Mouse (Mus musculus) right cerebral cortex, adult 2 months (tissue): ENCODE measurements around the gene Pex7.

Experiments
- DNase-seq, 2 experiments: peaks; one replicate each; pipeline ENCODE4 v3.0.0; 2021 to 2022; ENCODE audit warnings: low spot score in 2 of 2

Pex7 gene

DNA sequence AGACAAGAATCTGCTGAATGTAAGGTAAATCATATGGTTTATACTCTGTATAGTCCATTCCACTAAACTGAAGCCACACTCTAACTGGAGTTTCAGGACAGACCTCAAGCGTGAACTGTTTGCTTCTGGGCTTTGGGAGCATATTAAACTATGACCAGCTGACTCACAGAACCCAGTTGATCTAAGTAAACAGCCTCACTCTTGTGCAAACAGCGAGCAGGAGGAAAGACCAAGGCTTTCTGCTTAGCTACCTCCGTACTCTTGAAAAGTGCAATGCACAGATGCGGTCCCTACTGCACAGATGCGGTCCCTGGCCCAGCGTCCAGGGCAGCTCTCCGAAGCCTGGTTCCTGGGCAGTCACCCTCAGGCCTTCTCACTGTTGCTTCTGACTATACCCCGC, 30.2 kb downstream of the Pex7 start:
- no peak for DNase-seq

GRCm38 (mm10) chr10:19876669-19877068, 30.8 kb downstream of the Pex7 start:
- no peak for DNase-seq

GRCm38 (mm10) chr10:19875346-19875745, 32.1 kb downstream of the Pex7 start:
- no peak for DNase-seq

DNA sequence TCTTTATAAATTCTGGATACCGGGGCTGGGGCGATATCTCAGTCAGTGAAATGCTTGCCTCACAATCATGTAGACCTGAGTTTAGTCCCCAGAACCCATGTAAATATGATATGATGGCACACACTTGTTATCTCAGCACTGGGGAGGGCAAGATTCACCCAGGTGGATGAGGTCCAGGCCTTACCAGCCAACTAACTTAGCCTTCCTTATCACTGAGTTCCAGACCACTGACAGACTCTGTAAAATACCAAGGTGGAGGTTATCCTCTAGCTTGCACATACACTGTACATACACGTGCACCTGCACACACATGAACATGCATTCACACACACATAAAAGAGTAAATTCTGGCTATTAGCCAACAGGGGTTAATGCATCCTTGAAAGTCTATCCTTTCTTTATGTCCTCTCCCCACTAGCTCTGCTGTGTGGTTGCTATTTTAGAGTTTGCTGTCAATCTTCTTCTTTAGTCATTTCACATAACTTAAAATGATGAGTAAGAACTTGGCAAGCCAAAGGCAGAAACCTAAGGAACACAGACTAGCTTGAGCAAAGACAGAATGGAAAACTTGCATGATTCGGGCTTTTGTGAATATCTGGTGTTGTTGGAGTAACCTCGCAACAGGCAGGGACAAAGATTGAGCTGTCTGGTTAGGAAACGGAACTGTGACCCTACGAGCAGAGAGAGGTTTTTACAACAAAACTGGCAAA, 51.7 kb downstream of the Pex7 start:
- no peak for DNase-seq

DNA sequence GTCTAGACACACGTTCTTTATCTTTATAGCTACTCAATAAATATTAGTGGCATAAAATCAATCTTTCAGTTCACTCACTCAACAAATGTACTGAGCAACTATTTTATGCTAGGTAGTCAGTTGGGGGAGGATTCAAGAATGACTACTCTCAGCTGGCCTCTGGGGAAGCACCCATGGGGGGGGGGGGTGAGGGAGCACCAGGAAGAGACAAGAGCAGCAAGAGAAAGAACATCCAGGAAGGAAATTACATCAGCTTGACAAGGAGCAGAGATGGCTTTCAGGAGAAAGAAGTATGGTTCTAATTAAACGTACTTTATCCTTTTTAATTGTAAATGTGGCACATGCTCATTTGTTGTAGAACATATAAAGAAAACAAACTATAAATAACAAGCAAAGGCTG, 53.9 kb downstream of the Pex7 start:
- DNase-seq: no peak

- no peak for DNase-seq
Observed at GRCm38 (mm10) chr10:19852776-19853175, 54.7 kb downstream of the Pex7 start.

DNA sequence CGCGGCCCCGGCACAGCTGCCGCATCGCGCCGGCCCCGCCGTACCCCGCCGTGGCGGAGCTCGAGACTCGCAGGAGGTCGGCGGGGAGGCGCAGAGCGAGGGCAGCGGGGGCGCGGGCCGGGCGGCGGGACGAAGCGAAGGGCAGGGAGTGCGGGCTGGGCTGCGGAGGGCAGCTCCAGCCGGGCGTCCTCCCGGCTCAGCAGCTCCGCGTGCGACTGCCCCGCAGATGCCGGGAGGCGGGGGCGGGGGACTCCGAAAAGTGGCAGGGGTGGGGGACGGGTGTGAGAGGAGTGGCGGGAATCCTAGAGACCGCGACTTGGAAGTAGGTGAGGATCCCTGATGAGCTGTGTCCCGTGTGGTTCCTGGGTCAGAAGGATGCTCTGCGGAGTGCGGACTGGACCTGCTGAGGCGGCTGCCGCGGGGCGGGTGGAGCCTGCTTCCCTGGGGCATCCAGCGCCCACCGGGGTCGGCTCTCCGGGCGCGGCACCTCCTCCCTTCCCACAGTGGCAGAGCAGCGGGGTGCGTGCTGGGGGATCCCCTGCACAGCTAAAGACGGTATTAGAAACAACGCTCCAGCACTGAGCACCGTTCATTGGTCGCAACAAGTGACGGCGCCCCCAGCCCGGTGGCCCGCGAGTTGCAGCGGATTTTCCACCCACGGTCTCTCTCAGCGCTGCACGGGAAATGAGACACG, 56.3 kb downstream of the Pex7 start, which contains the start of gene Slc35d3:
Gene Slc35d3 (minus strand): TSS at position 462 of the 694 bp plus-strand sequence.
- DNase-seq: no peak

GRCm38 (mm10) chr10:19850544-19850997, 56.9 kb downstream of the Pex7 start:
- no peak for DNase-seq

DNA sequence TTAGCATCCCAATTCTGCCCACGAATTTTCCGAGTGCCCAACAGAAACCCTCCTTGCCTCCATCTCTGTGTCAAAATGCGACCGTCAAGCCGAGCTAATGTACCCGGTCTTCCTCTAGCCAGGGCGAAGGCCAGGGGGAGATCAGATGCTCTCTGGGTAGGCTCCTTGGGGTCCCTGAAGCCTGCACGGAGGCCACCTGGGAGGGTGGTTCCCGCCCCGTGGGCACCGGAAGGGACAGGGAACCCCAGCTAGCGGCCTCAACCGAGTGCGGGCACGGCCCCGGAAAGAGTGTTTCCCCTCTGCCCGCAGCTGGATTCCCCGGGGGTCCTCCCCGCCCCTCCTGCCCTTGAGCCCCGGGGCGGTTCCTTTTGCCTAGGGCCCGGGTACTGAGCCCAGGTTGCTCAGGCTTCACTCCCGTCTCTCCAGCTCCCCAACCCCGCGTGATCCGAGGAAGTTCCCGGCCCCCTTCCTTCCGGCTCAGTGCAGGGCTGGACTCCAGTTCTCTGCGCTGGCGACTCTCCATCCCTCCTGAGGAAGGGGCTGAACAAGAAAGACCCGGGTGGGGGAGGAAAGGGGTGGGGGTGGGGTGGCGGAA, 57.6 kb downstream of the Pex7 start:
- DNase-seq: no peak

DNA sequence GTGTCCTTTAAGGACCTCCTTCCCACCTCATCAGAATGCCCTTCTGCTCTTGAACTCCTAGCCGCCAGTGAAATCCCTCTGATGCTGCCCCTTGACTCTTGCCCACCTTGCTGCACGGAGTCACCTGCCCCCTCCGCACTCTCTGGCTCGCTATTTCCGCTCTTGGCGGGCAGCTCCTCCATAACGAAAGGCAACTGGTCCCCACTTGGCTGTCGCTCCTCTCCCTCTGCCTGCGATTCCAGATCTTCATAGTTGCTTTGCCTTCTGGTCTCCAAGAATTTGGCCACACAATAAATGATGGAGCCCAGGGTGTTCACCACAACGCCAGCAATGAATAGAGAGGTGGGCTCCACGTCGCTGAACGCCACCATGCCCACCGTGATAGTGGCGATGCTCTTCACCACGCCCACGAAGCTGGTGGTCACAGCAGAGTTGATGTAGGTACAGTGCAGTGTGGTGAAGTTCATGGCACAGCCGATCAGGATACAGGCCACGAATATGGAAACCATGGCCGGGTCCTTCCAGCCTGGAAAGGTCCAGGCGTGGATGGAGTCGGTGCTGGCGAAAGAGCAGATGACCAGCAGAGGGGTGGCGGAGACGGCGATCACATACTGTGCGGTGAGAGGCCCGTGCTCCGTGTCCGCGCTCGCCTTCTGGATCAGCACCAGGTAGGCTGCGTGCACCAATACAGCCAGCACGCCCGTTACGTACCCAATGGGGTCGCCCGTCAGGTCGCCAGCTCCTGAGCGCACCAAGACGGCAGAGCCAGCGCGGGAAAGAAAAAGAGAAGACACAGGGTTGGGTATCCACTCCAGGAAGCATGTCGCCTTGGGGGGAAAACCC, 58.3 kb downstream of the Pex7 start:
- DNase-seq: no peak

DNA sequence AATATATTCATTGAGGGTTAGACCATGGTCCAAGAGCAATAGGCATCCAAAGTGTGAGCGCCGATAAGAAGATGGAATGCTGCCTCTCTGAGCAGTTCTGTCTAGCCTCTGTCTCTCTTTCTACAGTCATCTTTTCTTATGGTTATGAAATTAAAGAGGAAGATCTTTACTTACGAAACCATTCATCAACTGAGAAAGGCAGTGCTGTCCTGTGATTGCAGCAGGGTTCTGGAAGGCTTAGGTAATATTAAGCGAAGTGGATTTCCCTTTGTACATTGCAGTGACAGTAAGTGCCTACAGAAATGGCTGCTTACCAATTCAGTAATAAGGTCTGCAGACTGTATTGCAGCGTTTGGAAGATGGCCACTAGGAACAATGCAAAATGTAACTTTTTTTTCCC, 67.7 kb downstream of the Pex7 start:
- no peak for DNase-seq

- no peak for DNase-seq
Observed at GRCm38 (mm10) chr10:19835887-19836710, 71.4 kb downstream of the Pex7 start.

DNA sequence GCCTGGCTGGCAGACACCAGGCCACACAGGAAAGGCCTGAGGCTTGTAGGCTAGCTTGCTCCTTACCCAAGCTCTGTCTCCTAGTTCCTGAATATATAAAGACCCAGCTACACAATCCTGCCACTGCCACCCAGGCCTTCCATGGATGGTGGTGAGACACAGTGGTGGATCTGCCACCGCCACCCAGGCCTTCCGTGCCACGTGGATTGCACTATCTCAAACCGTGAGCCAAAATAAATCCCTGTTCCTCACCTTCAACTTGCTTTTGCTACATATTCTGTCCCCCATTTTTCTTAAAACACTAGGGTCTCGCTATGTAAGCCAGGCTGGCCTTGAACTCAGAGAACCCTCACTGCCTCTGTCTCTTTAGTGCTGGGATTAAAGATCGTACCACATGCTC, 73.3 kb downstream of the Pex7 start:
- no peak for DNase-seq

DNA sequence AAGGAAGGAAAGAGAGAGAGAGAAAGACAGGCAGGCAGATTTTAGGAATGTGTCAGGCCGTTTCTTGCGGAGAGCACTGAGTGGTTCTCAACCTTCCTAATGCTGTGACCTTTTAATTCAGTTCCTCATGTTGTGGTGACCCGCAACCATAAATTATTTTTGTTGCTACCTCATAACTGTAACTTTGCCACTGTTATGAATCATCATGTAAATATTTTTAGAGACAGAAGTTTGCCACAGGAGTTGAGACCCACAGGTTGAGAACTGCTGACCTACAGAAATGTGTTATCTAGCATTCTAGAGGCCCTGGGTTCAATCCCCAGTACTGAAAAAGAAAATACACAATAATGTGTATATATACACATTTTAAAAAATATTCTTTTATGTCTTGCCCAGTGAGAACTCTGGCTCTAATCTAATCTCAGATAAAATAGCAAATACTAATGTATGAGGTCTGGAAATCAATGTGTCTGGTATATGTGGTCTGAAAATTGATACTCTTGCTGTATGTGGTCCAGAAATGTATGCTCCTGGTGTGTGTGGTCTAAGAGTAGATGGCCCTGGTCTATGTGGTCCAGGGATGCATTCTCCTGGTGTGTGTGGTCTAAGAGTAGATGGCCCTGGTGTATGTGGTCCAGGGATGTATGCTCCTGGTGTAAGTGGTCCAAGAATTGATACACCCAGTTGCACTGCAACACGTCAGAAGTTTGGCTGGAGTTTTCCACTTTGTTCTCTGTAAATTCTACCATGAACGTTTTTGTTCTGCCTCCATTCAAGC, 76.2 kb downstream of the Pex7 start:
- no peak for DNase-seq

GRCm38 (mm10) chr10:19820986-19821385, 86.5 kb downstream of the Pex7 start:
- no peak for DNase-seq

GRCm38 (mm10) chr10:19818723-19819355, 88.7 kb downstream of the Pex7 start:
- DNase-seq: no peak

DNA sequence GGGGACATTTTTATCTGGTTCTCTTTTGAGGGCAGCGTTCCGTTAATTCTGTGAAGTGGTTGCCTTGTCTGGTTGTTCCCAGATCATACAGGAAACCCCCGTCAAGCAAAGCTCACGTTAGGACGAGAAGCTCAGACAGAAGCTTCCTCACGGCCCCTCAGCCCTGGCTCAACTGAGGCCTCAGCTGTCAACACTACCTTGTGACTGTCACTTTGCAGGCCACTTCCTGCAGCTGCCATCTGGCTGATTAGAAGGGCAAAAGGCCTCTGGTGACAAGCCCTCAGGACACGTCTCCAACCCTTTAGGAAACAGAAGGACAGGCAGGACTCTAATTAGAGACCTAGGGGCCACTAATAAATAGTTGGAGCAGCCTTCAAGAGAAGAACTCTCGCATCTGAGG, 92.1 kb downstream of the Pex7 start:
- no peak for DNase-seq

DNA sequence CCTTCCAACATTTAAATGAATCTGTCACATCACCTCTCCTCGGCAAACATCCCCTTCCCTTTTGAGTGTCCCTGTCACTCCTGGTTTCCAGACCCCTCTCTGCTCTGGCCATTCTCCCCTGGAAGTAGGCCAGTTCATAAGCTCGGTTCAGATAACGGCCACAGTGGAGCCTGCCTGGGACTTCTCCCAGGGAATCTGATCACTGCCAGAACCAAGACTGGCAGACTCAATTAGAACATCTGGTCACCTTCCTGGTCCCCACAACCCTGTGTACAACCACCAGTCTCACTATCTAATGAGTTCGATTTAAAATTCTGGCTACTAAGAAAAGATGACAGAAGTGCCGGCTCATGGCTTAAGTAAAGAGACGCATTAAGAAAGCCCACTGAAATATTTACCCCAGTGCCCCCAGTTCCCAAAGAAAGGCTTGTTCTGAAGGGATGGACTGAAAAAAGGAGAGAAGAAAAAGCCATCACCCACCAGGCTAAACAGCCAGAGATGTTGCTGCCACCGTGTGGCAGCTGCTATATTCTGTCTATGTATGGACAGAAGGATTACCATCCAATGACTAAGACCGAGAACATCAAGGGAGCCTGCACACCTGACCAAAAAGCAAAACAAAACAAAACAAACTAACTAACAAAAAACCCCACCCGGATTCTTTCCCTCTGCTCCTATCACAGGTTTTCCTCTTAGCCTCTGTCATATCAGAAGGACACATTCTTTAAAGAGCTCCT, 95.9 kb downstream of the Pex7 start:
- DNase-seq: peak; percentile 53 to 54

- no peak for DNase-seq
Observed at GRCm38 (mm10) chr10:19804763-19805162, 102.7 kb downstream of the Pex7 start.
